Mouse (Mus musculus) forebrain, embryonic 15.5 days (tissue): ENCODE measurements at regions not wholly inside any gene's neighbourhood (a gene's known extent, or its start where the extent isn't known, plus 50 kb on each side); places are given as distances from the start of the nearest gene placed in this dataset.
"Not testable (repeated sequence)": the region's sequence is repeated elsewhere in the genome, so short reads cannot be mapped to it uniquely, and the experiment has no call there.

Source experiments
- ATAC-seq: fragments of 200-750 bp; cut with Nextera tagmentation; replicated peaks from 2 replicates; pipeline ENCODE4 v1.8.0; 2017; ENCODE audit warnings: mild to moderate bottlenecking, moderate TSS enrichment, moderate library complexity
- H3K27ac ChIP-seq: fragments of 300-500 bp; sonication (generic); replicated peaks from 2 replicates; pipeline ENCODE4 v1.5.1; 2015; ENCODE audit warnings: mild to moderate bottlenecking, inconsistent platforms
- H3K27me3 ChIP-seq: fragments of 300-500 bp; sonication (generic); 2 replicates; pipeline ENCODE4 v1.6.1; 2015; ENCODE audit warnings: inconsistent platforms
- H3K36me3 ChIP-seq: fragments of 300-500 bp; sonication (generic); 2 replicates; pipeline ENCODE4 v1.6.1; 2015; ENCODE audit warnings: mild to moderate bottlenecking, inconsistent platforms
- H3K4me1 ChIP-seq: fragments of 300-500 bp; sonication (generic); 2 replicates; pipeline ENCODE4 v1.6.1; 2015; ENCODE audit warnings: inconsistent platforms
- H3K4me2 ChIP-seq: fragments of 300-500 bp; sonication (generic); replicated peaks from 2 replicates; pipeline ENCODE4 v1.6.1; 2015; ENCODE audit warnings: mild to moderate bottlenecking, inconsistent platforms
- H3K4me3 ChIP-seq: fragments of 300-500 bp; sonication (generic); 2 replicates; pipeline ENCODE4 v1.5.1; 2015; ENCODE audit warnings: mild to moderate bottlenecking, inconsistent platforms
- H3K9ac ChIP-seq: fragments of 300-500 bp; sonication (generic); replicated peaks from 2 replicates; pipeline ENCODE4 v1.6.1; 2015; ENCODE audit warnings: mild to moderate bottlenecking, inconsistent platforms
- H3K9me3 ChIP-seq: fragments of 300-500 bp; sonication (generic); 2 replicates; pipeline ENCODE4 v1.6.1; 2016; ENCODE audit warnings: inconsistent platforms
- WGBS: fragments of 180-500 bp; shearing (Covaris S2); methylation state at CpG from one replicate; pipeline ENCODE4 v1.1.7; 2015; ENCODE audit warnings: mixed read lengths; 5-methylcytosine and 5-hydroxymethylcytosine counted together

DNA sequence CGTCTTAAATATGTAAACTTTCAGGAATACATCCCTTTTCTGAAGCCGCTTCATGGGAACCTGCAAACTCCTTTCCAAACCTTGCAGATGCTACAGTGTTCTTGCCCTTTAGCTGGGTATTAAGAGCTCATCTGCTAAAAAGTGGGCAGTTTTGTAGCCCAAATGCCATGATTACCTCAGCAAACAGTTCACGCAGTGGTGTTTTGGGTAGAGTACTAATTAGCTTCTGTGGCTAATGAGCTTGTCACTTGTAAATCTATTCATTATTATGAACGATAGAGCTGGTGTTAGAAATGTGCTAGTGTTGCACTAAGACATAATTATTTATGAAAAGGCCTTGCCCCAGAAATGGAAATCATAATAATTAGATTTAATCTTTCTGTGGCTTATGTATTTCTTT is 506.1 kb upstream of the Ccng1 start:
- H3K9ac ChIP-seq = no peak overlapping the region
- ATAC-seq = peak; percentile 68
- WGBS = 34% methylated on average over 4 of the region's 4 CpGs

DNA sequence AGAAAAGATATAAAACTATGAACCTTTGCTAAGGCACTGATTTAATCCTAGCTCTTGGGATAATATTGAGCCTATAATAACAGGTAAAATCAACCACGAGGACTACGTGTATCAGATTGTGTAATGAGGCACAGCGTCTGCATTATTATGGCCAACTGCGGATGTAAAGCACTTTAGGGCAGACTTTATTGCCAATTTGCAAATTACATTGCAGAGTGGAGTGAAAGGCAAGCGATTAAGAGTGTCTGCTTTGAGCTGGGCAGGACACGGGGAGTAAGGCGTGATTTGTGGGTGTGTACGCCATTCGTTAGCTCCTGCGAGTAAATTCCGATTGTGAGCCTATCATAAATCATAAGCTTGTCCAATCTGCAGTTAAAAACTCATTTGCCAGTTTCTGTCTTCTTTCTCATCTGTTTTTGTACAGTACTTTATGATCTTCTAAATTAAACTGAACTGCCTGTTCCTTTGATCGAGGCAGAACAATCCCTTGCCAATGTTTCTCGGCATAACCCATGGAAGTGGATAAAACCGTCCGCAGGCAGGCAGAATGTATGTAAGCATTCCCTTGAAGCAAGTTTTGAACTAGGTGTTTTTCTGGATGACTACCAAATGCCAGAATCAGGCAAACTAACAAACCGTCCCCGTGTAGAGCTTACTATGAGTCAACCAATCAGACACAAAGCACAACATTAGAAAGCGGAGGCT is 505.0 kb upstream of the Ccng1 start:
- Histone ChIP-seq H3K4me2 (peak overlapping the region; percentile 33), H3K4me3 (no peak overlapping the region)

More for the DNA sequence above, 506.1 kb upstream of the Ccng1 start:
- Histone ChIP-seq H3K4me1 (peaks cover 9% of the 10 kb centered on the region), H3K27me3 (no peaks in the 10 kb centered on the region), H3K9me3 (no peaks in the 10 kb centered on the region), H3K27ac (no peak overlapping the region), H3K4me2 (no peak overlapping the region), H3K36me3 (no peaks in the 10 kb centered on the region), H3K4me3 (no peak overlapping the region)

DNA sequence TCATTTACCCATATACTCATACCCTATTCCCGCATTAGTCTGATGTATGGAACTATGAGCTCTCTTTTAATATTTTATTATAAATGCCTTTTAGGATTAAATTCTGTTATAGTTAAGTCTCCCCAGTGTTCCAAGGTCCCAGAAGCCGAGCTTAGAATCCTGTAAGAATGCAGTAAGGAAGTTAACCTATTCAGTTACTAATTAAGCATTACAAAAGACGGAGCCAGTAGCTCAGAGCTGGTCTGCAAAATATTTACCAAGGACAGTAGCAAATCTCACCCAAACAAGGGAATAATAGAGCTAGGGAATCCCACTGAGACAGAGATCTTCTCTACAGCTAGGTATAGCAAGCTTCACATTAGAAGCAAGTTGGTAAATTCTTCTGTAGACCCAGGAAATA is 459.4 kb upstream of the Ccng1 start:
- not testable (repeated sequence) for H3K4me2 ChIP-seq, H3K4me1 ChIP-seq, H3K36me3 ChIP-seq, ATAC-seq, H3K27me3 ChIP-seq, H3K9me3 ChIP-seq, H3K9ac ChIP-seq, H3K4me3 ChIP-seq, H3K27ac ChIP-seq
- WGBS = 31% methylated on average over 3 of the region's 3 CpGs

More for the DNA sequence above, 505.0 kb upstream of the Ccng1 start:
- Histone ChIP-seq H3K9ac (no peak overlapping the region), H3K9me3 (no peaks in the 10 kb centered on the region), H3K27me3 (no peaks in the 10 kb centered on the region), H3K4me1 (peaks cover 9% of the 10 kb centered on the region), H3K27ac (no peak overlapping the region), H3K36me3 (no peaks in the 10 kb centered on the region)
- 43% methylated on average over 18 of the region's 18 CpGs for WGBS
- ATAC-seq = 0 out of 2 replicates have a peak, but pooled peaks have one; percentile 38

DNA sequence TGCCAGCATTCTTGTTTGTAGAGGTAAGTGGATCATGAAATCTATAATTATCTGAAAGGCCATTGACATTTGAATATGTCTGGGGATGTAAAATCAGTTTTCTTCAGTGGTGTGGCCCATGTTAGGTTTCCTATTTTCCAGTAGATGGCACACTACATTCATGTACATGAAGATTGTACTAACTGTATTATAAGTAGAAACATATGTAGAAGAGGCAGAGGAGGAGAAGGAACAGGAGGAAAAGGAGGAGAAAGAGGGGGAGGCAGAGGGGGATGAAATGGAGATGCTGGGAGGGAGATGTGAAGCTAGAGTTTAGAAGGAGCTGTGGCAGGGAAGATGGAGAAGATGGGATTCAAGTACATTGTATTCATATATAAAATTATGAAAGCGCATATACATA is 447.1 kb upstream of the Ccng1 start:
- Histone ChIP-seq H3K4me3 (no peak overlapping the region), H3K36me3 (no peaks in the 10 kb centered on the region), H3K9ac (no peak overlapping the region), H3K27me3 (no peaks in the 10 kb centered on the region), H3K4me1 (no peaks in the 10 kb centered on the region), H3K4me2 (no peak overlapping the region), H3K9me3 (no peaks in the 10 kb centered on the region), H3K27ac (no peak overlapping the region)
- ATAC-seq = peak; percentile 71
- WGBS = 93% methylated on average over 1 of the region's 1 CpGs

DNA sequence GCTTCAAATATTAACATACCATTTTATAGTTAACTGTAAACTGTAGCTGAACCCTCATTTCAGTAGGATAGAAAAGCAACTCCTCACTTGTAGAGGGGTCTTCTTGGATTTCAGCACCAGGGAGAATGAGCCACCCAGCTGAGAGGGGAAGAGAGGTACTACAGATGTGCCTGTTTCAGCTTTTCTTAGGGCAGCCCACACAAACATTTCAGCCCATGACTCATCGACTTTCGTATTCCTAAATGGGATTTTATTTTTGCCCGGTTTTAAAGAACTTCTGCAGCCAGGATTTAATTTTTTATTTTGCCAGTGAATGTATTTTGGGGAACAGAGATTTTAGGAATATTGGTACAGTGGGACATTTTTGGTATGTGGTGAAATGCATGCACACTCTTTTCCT is 438.9 kb upstream of the Ccng1 start:
- Histone ChIP-seq H3K27ac (no peak overlapping the region), H3K4me1 (no peaks in the 10 kb centered on the region), H3K36me3 (no peaks in the 10 kb centered on the region), H3K9ac (no peak overlapping the region), H3K4me2 (no peak overlapping the region), H3K4me3 (no peak overlapping the region), H3K27me3 (no peaks in the 10 kb centered on the region), H3K9me3 (no peaks in the 10 kb centered on the region)
- WGBS = 86% methylated on average over 3 of the region's 3 CpGs
- ATAC-seq = no peak

DNA sequence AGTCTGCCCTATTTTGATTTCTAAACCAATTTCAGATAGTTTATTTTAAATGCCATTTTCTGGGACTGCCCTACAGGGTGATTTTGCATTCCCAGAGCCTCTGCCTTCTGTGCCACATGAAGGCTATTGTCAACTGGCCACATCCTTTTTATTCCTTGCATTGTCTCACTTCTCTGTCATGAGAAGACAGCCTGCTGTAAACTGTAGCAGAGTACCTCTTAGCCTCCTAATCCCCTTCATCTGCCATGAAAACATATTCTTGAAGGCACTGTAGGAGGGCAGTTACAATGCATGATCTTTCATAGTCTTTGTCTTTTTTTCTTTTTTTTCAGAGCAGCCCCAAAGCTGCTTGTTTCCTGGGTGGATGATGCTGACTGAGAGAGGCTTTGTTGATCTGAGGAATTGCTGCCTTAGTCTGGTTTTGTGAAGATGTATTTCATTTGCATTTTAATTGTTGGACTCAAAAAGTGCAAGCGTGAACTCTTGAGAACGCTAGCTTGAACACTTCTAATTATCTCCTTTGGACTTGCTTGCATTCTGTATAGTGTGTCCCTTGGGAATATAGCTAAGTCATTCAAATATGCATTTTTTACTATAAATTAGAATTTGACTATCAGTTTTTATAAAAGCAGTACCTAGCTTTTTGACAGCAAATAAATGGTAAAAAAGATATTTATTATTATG is 405.5 kb upstream of the Ccng1 start:
- ATAC-seq = peak; percentile 59
- H3K27ac ChIP-seq = peak overlapping the region; percentile 65
- no peaks in the 10 kb centered on the region for H3K36me3 ChIP-seq
- 11% methylated on average over 2 of the region's 2 CpGs for WGBS
- H3K27me3 ChIP-seq = no peaks in the 10 kb centered on the region
- H3K4me1 ChIP-seq = peaks cover 14% of the 10 kb centered on the region
- no peak overlapping the region for H3K9ac ChIP-seq
- no peak overlapping the region for H3K4me3 ChIP-seq
- H3K4me2 ChIP-seq = no peak overlapping the region
- H3K9me3 ChIP-seq = no peaks in the 10 kb centered on the region

DNA sequence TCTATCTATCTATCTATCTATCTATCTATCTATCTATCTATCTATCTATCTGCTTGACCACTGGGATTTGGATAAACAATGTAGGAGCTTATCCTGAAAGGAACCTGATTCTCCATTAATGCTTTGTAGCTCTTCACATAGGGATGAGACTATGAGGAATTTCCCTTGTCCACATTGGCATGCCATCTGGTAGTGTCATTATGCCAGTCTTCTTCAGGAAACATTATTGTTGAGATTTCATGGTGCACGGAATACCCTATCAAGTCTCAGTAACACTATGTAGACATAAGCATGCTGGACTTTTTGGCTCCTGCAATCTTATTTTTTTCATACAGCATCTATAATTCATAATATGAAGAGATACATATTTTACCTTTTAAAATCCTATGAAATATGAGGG is 404.8 kb upstream of the Ccng1 start:
- 45% methylated on average over 1 of the region's 1 CpGs for WGBS
- peaks cover 14% of the 10 kb centered on the region for H3K4me1 ChIP-seq
- H3K36me3 ChIP-seq = no peaks in the 10 kb centered on the region
- no peak overlapping the region for H3K4me2 ChIP-seq
- peak; percentile 57; the same call in 1 of the 2 replicates for ATAC-seq
- H3K27ac ChIP-seq = no peak overlapping the region
- no peak overlapping the region for H3K9ac ChIP-seq
- no peak overlapping the region for H3K4me3 ChIP-seq
- H3K27me3 ChIP-seq = no peaks in the 10 kb centered on the region
- no peaks in the 10 kb centered on the region for H3K9me3 ChIP-seq

DNA sequence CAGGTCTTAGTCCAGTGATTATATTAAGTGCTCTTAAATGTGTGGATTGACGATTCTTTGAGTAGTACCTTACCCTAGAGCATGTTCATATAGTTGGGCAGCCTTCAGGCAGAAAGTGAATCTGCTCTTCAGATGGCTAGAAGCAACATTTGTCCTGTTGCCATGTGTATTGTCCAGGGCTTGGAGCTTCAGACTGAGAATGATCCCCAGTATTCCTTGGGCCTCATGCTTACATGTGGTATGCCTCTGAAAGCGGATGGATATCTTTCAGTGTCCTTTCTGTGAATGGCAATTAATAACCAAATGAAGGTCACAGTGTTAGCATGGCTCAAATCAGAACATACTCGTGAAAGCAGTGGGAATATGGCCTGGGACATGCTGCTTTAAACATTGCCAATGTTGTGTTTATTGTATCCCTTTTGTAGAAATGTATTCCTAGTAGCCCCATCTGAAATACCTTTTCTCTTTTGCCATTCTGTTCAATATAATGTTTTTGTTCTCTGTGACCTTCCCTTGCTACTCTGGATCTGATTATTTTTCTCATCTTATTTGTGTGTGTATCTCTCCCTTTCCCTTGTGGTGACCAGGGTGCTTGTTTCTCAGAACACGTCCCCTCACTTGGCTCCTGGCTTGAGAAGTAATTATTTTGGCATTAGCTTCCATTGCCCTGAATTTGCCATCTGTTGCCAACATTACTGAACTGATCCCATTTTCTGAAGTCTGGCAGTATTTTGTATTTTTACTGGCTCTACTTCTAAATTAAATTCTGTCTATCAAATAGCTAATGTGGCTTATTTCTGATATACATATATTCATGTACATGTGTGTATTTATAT is 403.9 kb upstream of the Ccng1 start:
- no peaks in the 10 kb centered on the region for H3K36me3 ChIP-seq
- peak; percentile 75 for ATAC-seq

DNA sequence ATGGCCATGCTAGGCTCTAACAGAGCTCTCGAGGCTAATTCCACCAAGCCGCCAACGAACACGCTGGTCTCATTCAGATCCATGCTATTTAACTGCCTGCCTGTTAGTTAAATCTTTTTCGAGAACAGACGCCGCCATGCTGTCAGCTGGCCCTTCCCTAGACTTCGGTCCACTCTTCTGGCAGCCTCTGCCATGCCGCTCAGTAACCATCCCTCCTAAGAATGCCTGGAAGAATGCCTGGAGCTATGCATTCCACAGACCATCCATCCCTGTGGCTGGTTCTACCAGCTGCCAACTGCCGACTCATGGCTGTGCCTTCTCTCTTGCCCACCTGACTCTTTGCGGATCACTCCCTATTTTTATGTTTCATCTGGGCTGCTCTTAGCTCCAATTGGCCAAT is 402.2 kb upstream of the Ccng1 start:
- Histone ChIP-seq H3K9me3 (no peaks in the 10 kb centered on the region), H3K36me3 (no peaks in the 10 kb centered on the region), H3K4me3 (no peak overlapping the region), H3K9ac (no peak overlapping the region), H3K4me1 (peaks cover 14% of the 10 kb centered on the region), H3K27ac (no peak overlapping the region), H3K4me2 (no peak overlapping the region), H3K27me3 (no peaks in the 10 kb centered on the region)
- WGBS = 93% methylated on average over 11 of the region's 11 CpGs
- ATAC-seq = no peak

More for the DNA sequence above, 403.9 kb upstream of the Ccng1 start:
- Histone ChIP-seq H3K27me3 (no peaks in the 10 kb centered on the region), H3K4me1 (peaks cover 14% of the 10 kb centered on the region), H3K27ac (peak overlapping the region; percentile 21; the same call in 1 of the 2 replicates), H3K4me3 (no peak overlapping the region), H3K9me3 (no peaks in the 10 kb centered on the region), H3K9ac (no peak overlapping the region), H3K4me2 (no peak overlapping the region)
- 55% methylated on average over 4 of the region's 4 CpGs for WGBS
